Mouse (Mus musculus): ENCODE data around the gene Kif1bp. TPM values are rescaled to one million over a fixed set of nuclear protein-coding genes. Genes with fewer than 3 reads are reported as not detected.

Gene Kif1bp
- 6.3 and 6.7 TPM in 2 replicates for polyA plus RNA-seq (2012)

DNA sequence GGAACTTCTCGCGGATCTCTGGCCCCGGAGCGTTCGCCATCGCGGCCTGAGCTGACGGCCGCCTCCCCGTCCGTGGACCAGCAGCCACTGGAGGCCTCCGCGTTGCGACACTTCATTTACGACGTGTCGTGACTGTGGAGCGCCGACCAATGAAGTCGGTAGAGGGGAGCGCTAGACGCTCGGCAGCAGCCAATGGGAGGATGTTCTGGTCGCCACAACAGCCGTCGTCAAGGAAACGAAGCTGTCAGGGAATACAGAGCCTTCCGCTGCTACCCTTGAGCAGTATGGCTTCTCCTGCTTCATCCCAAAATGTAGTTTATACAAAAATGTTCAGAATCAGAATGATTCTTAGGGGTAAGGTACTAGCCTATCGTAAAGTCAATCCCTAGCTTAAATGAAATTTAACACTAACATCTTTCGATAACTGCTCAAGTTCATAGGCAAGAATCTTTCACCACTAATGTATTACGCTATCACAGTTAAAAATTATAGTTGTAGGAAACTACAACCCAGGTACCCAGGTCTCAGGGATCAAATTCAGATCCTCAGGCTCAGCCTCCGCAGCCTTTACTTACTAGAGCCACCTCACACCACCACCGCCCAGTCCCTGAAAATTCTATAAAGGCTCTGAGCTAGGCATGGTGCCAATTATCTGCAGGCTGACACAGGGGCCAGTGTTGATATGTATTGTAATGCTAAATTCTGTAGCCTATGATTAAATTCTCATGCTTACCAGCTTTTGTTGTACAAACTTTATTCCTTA lies at the start of gene Kif1bp:
Gene Kif1bp, minus strand, starts transcription at position 120 of the 763 bp plus-strand sequence.

DNA sequence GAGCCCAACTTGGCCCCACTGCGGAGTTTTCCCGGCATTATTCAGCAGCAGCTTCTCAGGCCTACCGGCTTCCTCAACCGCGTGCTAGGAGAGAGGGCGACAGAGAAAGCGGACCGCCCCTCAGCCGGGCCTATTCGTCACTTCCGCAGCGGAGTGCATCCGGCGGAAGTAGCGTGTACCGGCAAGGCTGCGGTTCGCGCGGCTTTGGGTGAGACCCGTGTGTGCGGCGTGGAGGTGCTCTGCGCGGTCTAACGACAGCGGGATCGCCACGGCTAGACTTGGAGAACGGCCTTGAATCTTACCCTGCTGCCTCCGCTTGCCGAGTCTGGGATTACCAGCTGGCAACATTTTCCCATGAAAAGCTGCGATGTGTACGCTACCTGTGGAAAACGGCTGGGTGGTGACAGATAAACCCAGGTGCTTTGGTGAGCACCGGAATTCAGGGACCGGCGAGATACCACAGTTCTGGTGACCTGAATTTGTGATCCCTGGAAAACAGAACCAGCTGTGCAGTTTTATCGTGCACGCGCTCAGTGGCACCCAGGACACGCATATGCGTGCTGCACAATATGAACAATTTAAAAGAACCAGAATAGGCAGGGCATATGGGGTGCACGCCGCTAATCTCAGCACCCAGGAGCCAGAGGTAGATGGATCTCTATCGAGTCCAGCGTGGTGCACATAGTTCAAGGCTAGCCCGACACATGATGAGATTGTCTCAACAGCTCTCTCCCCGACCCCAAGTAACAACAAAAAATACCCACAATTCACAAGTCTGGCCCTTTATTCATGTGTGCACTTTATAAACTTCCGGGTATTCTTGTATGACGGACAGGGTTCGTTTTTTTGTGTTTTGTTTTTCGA lies 24.2 kb upstream of the Kif1bp start, which contains the start of gene Ddx21:
Gene Ddx21, minus strand, starts transcription at position 105 of the 864 bp plus-strand sequence.

DNA sequence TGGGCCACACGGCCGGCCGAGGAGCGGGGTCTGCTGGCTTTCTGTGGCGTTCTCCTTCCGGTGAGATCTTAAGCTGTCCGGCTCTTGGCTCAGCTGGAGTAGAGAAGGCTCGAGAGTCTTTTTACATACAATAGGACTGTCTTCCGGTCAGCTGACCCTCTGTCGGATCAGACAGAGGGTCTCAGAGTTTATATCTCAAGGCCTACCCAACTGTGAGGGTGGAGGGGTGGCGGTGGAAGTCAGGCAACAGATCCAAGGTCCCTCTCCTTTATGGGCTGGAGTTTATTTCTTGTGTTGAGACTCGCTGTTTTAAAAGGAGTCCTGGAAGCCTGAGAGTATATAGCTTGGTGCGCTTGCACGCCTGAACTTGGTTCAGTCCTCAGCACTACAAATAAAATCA lies 50.9 kb downstream of the Kif1bp start, which contains the start of gene Srgn:
Gene Srgn, minus strand, starts transcription at position 101 of the 400 bp plus-strand sequence.

Other genes starting within 250 kb of the Kif1bp start
- gene Hk1, start 198.5 kb downstream of the Kif1bp start, polyA plus RNA-seq (2012): 254 and 322 TPM in 2 replicates
- gene Hkdc1, start 156.0 kb downstream of the Kif1bp start, polyA plus RNA-seq (2012): 0.02 TPM in 1 of 2 replicates, not detected in the other
- gene 4930507D05Rik, start 129.0 kb downstream of the Kif1bp start, polyA plus RNA-seq (2012): 0.18 and 0.41 TPM in 2 replicates
- gene Supv3l1, start 128.7 kb downstream of the Kif1bp start, polyA plus RNA-seq (2012): 18.6 and 27.3 TPM in 2 replicates
- gene Vps26a, start 91.7 kb downstream of the Kif1bp start, polyA plus RNA-seq (2012): 11.1 and 11.4 TPM in 2 replicates
- gene Srgn, start 51.0 kb downstream of the Kif1bp start, polyA plus RNA-seq (2012): 890 and 940 TPM in 2 replicates
- gene Ddx21, start 23.8 kb upstream of the Kif1bp start, polyA plus RNA-seq (2012): 90.8 and 142 TPM in 2 replicates
- gene Ddx50, start 72.8 kb upstream of the Kif1bp start, polyA plus RNA-seq (2012): 97.3 and 136 TPM in 2 replicates
- 0.02 and 0.03 TPM in 2 replicates for gene Stox1, start 147.7 kb upstream of the Kif1bp start, polyA plus RNA-seq (2012)
- 9.8 and 13.7 TPM in 2 replicates for gene Ccar1, start 213.8 kb upstream of the Kif1bp start, polyA plus RNA-seq (2012)

Measured in megakaryocyte-erythroid progenitor cell, adult 5 weeks (primary cell).